Comparison of ENCODE assay signal across 17 mouse cellular contexts in genomic region chr14:102329409-102329808, GRCm38 (mm10).
"Had no signal": no experiment of that assay in that cellular context is flagged by ENCODE, and none has a peak within 500 bp of the region (broad histone marks: within the 10 kb centered on the region; RNA-seq: fewer than 3 reads in every experiment).

No protein-coding gene starts in this region.

- H3K9me3 ChIP-seq: kidney, embryonic 15.5 days; midbrain, embryonic 10.5 days; midbrain, embryonic 13.5 days had no signal

- H3K36me3 ChIP-seq: kidney, embryonic 15.5 days; midbrain, embryonic 10.5 days; midbrain, embryonic 13.5 days had no signal

- H3K27me3 ChIP-seq: kidney, embryonic 15.5 days; megakaryocyte, embryonic 14.5 days; midbrain, embryonic 13.5 days had no signal

- H3K4me1 ChIP-seq: kidney, embryonic 15.5 days; megakaryocyte, embryonic 14.5 days; midbrain, embryonic 10.5 days; midbrain, embryonic 13.5 days had no signal

- H3K9ac ChIP-seq: kidney, embryonic 15.5 days; liver, embryonic 14.5 days; liver, postnatal 0 days; lung, embryonic 14.5 days; midbrain, embryonic 13.5 days had no signal

- DNase-seq: kidney, postnatal 14 days; layer of hippocampus, adult 9-11 months; liver, postnatal 0 days; lung, embryonic 14.5 days; thymus, adult 2 months; thymus, postnatal 14 days; thymus, postnatal 4 days had no signal

- H3K4me2 ChIP-seq: kidney, embryonic 15.5 days; liver, embryonic 11.5 days; lung, embryonic 14.5 days; midbrain, embryonic 13.5 days had no signal

- H3K27ac ChIP-seq: kidney, embryonic 15.5 days; layer of hippocampus, adult 2 months; liver, embryonic 14.5 days; macrophage; midbrain, embryonic 10.5 days; midbrain, embryonic 13.5 days had no signal

- H3K4me3 ChIP-seq: kidney, embryonic 15.5 days; layer of hippocampus, adult 2 months; megakaryocyte, embryonic 14.5 days; midbrain, embryonic 10.5 days; midbrain, embryonic 13.5 days had no signal

- ATAC-seq: liver, postnatal 0 days; lung, postnatal 0 days; midbrain, embryonic 13.5 days; midbrain, embryonic 16.5 days had no signal
